Mouse (Mus musculus) liver, embryonic 13.5 days (tissue): Measurements from ENCODE around the gene Ttll3. TPM values are rescaled to one million over a fixed set of nuclear protein-coding genes. Genes with fewer than 3 reads are reported as not detected.
A peak's percentile ranks its signal among the peaks of the same experiment; 100 is the strongest.

Experiments used
- ATAC-seq: fragments of 200-750 bp; cut with Nextera tagmentation; 2 replicates; pipeline ENCODE4 v1.8.0; 2017; ENCODE audit warnings: low read depth, mild to moderate bottlenecking, moderate number of reproducible peaks, moderate library complexity
- DNase-seq: peaks from one replicate; pipeline ENCODE4 v3.0.0; 2022
- H3K27ac ChIP-seq: fragments of 300-500 bp; sonication (generic); 2 replicates; pipeline ENCODE4 v1.5.1; 2015; ENCODE audit warnings: moderate library complexity, mild to moderate bottlenecking, inconsistent platforms
- H3K27me3 ChIP-seq: fragments of 300-500 bp; sonication (generic); 2 replicates; pipeline ENCODE4 v1.6.1; 2015; ENCODE audit warnings: mild to moderate bottlenecking, inconsistent platforms
- H3K36me3 ChIP-seq: fragments of 300-500 bp; sonication (generic); 2 replicates; pipeline ENCODE4 v1.6.1; 2015; ENCODE audit warnings: mild to moderate bottlenecking, inconsistent platforms
- H3K4me1 ChIP-seq: fragments of 300-500 bp; sonication (generic); replicated peaks from 2 replicates; pipeline ENCODE4 v1.6.1; 2015; ENCODE audit warnings: inconsistent platforms
- H3K4me2 ChIP-seq: fragments of 300-500 bp; sonication (generic); 2 replicates; pipeline ENCODE4 v1.6.1; 2015; ENCODE audit warnings: inconsistent platforms, mild to moderate bottlenecking, moderate library complexity
- H3K4me3 ChIP-seq: fragments of 300-500 bp; sonication (generic); replicated peaks from 2 replicates; pipeline ENCODE4 v1.5.1; 2015; ENCODE audit warnings: mild to moderate bottlenecking, inconsistent platforms
- H3K9ac ChIP-seq: fragments of 300-500 bp; sonication (generic); 2 replicates; pipeline ENCODE4 v1.6.1; 2015; ENCODE audit warnings: mild to moderate bottlenecking, inconsistent platforms
- H3K9me3 ChIP-seq: fragments of 300-500 bp; sonication (generic); replicated peaks from 2 replicates; pipeline ENCODE4 v1.6.1; 2016; ENCODE audit warnings: inconsistent platforms
- whole genome bisulfite sequencing: fragments of 180-500 bp; shearing (Covaris S2); methylation state at CpG from one replicate; pipeline ENCODE4 v1.1.7; 2015; ENCODE audit not compliant: insufficient replicate concordance; 5-methylcytosine and 5-hydroxymethylcytosine counted together
- polyA plus RNA-seq: library from polyadenylated mRNA; unstranded; fragments of >200 nt; fragmentation: Nextera tagmentation; extraction: Ambion mirVana; gene quantifications from 2 replicates; pipeline ENCODE4 v1.2.1, GENCODE M21; 2015

Gene Ttll3
- polyA plus RNA-seq, 1 experiment from 2014 or later: 0.62 TPM

- DNase-seq: peak; percentile 74
- Histone ChIP-seq H3K9me3 (no peaks in the 10 kb centered on the region), H3K27ac (no peak overlapping the region), H3K27me3 (no peaks in the 10 kb centered on the region), H3K4me1 (peaks cover 29% of the 10 kb centered on the region), H3K4me2 (no peak overlapping the region), H3K36me3 (0 out of 2 replicates have a peak, but pooled peaks cover 3% of the 10 kb centered on the region), H3K9ac (no peak overlapping the region), H3K4me3 (no peak overlapping the region)
- WGBS: 49% methylated on average over 7 of the region's 7 CpGs
- ATAC-seq: no peak; the same call in 1 of the 2 replicates
Observed at GRCm38 (mm10) chr6:113441147-113441680, 52.2 kb downstream of the Ttll3 start.

- Histone ChIP-seq H3K27ac (0 out of 2 replicates have a peak overlapping the region, but pooled peaks have one; percentile 50), H3K9me3 (no peaks in the 10 kb centered on the region), H3K27me3 (no peaks in the 10 kb centered on the region), H3K36me3 (peaks cover 12% of the 10 kb centered on the region), H3K4me3 (peak overlapping the region; percentile 87), H3K4me2 (peak overlapping the region; percentile 88), H3K9ac (peak overlapping the region; percentile 94), H3K4me1 (peaks cover 29% of the 10 kb centered on the region)
- no peak for DNase-seq
- no peak; the same call in 1 of the 2 replicates for ATAC-seq
- WGBS: 35% methylated on average over 9 of the region's 9 CpGs
Observed at GRCm38 (mm10) chr6:113442087-113442441, 53.0 kb downstream of the Ttll3 start.

GRCm38 (mm10) chr6:113442442-113443090, 53.5 kb downstream of the Ttll3 start, which contains the start of gene Jagn1:
Gene Jagn1, plus strand, starts transcription at chr6:113442569.
- Histone ChIP-seq H3K9me3 (no peaks in the 10 kb centered on the region), H3K36me3 (peaks cover 17% of the 10 kb centered on the region), H3K27me3 (no peaks in the 10 kb centered on the region), H3K9ac (peak within 1 kb of the TSS; percentile 94), H3K4me1 (peaks cover 29% of the 10 kb centered on the region), H3K27ac (peak within 1 kb of the TSS; percentile 50; the same call in 1 of the 2 replicates), H3K4me3 (peak within 1 kb of the TSS; percentile 87), H3K4me2 (peak within 1 kb of the TSS; percentile 88)
- DNase-seq: peak; percentile 86
- under 1% methylated on average over 45 of the region's 45 CpGs for WGBS
- ATAC-seq: peak; percentile 88

GRCm38 (mm10) chr6:113443091-113443490, 54.0 kb downstream of the Ttll3 start:
- DNase-seq: peak; percentile 14
- Histone ChIP-seq H3K27me3 (no peaks in the 10 kb centered on the region), H3K27ac (peak overlapping the region; percentile 50; the same call in 1 of the 2 replicates)

GRCm38 (mm10) chr6:113444207-113444965, 55.3 kb downstream of the Ttll3 start:
- peaks cover 29% of the 10 kb centered on the region for H3K4me1 ChIP-seq
- H3K4me3 ChIP-seq: no peak overlapping the region
- H3K36me3 ChIP-seq: peaks cover 32% of the 10 kb centered on the region
- H3K4me2 ChIP-seq: no peak overlapping the region
- ATAC-seq (no peak), DNase-seq (no peak)
- H3K27me3 ChIP-seq: no peaks in the 10 kb centered on the region
- no peaks in the 10 kb centered on the region for H3K9me3 ChIP-seq
- H3K27ac ChIP-seq: no peak overlapping the region
- H3K9ac ChIP-seq: no peak overlapping the region
- 79% methylated on average over 7 of the region's 8 CpGs for WGBS

More at GRCm38 (mm10) chr6:113443091-113443490, 54.0 kb downstream of the Ttll3 start:
- no peak for ATAC-seq
- peak overlapping the region; percentile 94 for H3K9ac ChIP-seq
- H3K4me3 ChIP-seq: peak overlapping the region; percentile 87
- peaks cover 29% of the 10 kb centered on the region for H3K4me1 ChIP-seq
- peaks cover 22% of the 10 kb centered on the region for H3K36me3 ChIP-seq
- no peaks in the 10 kb centered on the region for H3K9me3 ChIP-seq
- 35% methylated on average over 12 of the region's 12 CpGs for WGBS
- H3K4me2 ChIP-seq: peak overlapping the region; percentile 88

GRCm38 (mm10) chr6:113447639-113448038, 58.6 kb downstream of the Ttll3 start:
- DNase-seq (no peak), ATAC-seq (no peak)
- Histone ChIP-seq H3K9ac (no peak overlapping the region), H3K4me1 (peaks cover 19% of the 10 kb centered on the region), H3K27me3 (no peaks in the 10 kb centered on the region), H3K27ac (no peak overlapping the region), H3K9me3 (no peaks in the 10 kb centered on the region), H3K36me3 (peaks cover 32% of the 10 kb centered on the region), H3K4me3 (no peak overlapping the region), H3K4me2 (no peak overlapping the region)
- WGBS: 81% methylated on average over 4 of the region's 4 CpGs

- Histone ChIP-seq H3K9ac (no peak overlapping the region), H3K27ac (no peak overlapping the region), H3K9me3 (no peaks in the 10 kb centered on the region), H3K4me1 (no peaks in the 10 kb centered on the region), H3K36me3 (peaks cover 23% of the 10 kb centered on the region), H3K4me3 (no peak overlapping the region), H3K4me2 (no peak overlapping the region), H3K27me3 (no peaks in the 10 kb centered on the region)
- DNase-seq: no peak
- ATAC-seq: no peak
- WGBS: 78% methylated on average over 2 of the region's 2 CpGs
Observed at GRCm38 (mm10) chr6:113451839-113452238, 62.8 kb downstream of the Ttll3 start.

GRCm38 (mm10) chr6:113455007-113455406, 65.9 kb downstream of the Ttll3 start:
- Histone ChIP-seq H3K27ac (no peak overlapping the region), H3K4me2 (no peak overlapping the region), H3K9me3 (no peaks in the 10 kb centered on the region), H3K27me3 (0 out of 2 replicates have a peak, but pooled peaks cover 4% of the 10 kb centered on the region), H3K36me3 (no peaks in the 10 kb centered on the region), H3K4me1 (no peaks in the 10 kb centered on the region), H3K4me3 (no peak overlapping the region), H3K9ac (no peak overlapping the region)
- no peak for ATAC-seq
- DNase-seq: no peak
- 35% methylated on average over 5 of the region's 5 CpGs for WGBS

- ATAC-seq: no peak
- H3K36me3 ChIP-seq: no peaks in the 10 kb centered on the region
- no peaks in the 10 kb centered on the region for H3K4me1 ChIP-seq
- H3K27me3 ChIP-seq: 0 out of 2 replicates have a peak, but pooled peaks cover 4% of the 10 kb centered on the region
- no peak within 1 kb of the TSS for H3K9ac ChIP-seq
- H3K9me3 ChIP-seq: no peaks in the 10 kb centered on the region
- H3K27ac ChIP-seq: no peak within 1 kb of the TSS
- no peak for DNase-seq
- H3K4me2 ChIP-seq: no peak within 1 kb of the TSS
- 16% methylated on average over 10 of the region's 10 CpGs for WGBS
- no peak within 1 kb of the TSS for H3K4me3 ChIP-seq
Observed at GRCm38 (mm10) chr6:113457952-113458534, 69.0 kb downstream of the Ttll3 start, which contains the start of gene Il17re. Gene Il17re, plus strand, starts transcription at chr6:113458484.

- no peak for ATAC-seq
- DNase-seq: no peak
- Histone ChIP-seq H3K4me2 (no peak overlapping the region), H3K9ac (no peak overlapping the region), H3K27ac (no peak overlapping the region), H3K36me3 (no peaks in the 10 kb centered on the region), H3K9me3 (no peaks in the 10 kb centered on the region), H3K4me3 (no peak overlapping the region), H3K4me1 (no peaks in the 10 kb centered on the region), H3K27me3 (0 out of 2 replicates have a peak, but pooled peaks cover 4% of the 10 kb centered on the region)
- 61% methylated on average over 10 of the region's 10 CpGs for WGBS
Observed at GRCm38 (mm10) chr6:113458635-113459034, 69.6 kb downstream of the Ttll3 start.

GRCm38 (mm10) chr6:113464040-113464439, 75.0 kb downstream of the Ttll3 start:
- Histone ChIP-seq H3K9me3 (no peaks in the 10 kb centered on the region), H3K4me1 (peaks cover 5% of the 10 kb centered on the region; the same call in 1 of the 2 replicates), H3K27ac (no peak overlapping the region), H3K4me3 (no peak overlapping the region), H3K4me2 (no peak overlapping the region), H3K27me3 (peaks cover 3% of the 10 kb centered on the region; the same call in 1 of the 2 replicates), H3K36me3 (no peaks in the 10 kb centered on the region), H3K9ac (no peak overlapping the region)
- DNase-seq (no peak), ATAC-seq (no peak)
- WGBS: 50% methylated on average over 7 of the region's 7 CpGs
